Mouse (Mus musculus) heart, adult 2 months (tissue): Measurements from ENCODE around the gene Mef2b.

Experiments used
- CTCF ChIP-seq: fragments of 200-600 bp; IDR thresholded peaks from 2 replicates; pipeline ENCODE4 v1.8.1; 2022; ENCODE audit warnings: antibody characterized with exemption, mild to moderate bottlenecking, moderate library complexity
- POLR2A ChIP-seq: fragments of 200-500 bp; IDR thresholded peaks from 2 replicates; pipeline ENCODE4 v1.6.1; 2011; ENCODE audit warnings: mild to moderate bottlenecking, low read depth, low read length, control low read depth; ENCODE audit not compliant: insufficient read depth

DNA sequence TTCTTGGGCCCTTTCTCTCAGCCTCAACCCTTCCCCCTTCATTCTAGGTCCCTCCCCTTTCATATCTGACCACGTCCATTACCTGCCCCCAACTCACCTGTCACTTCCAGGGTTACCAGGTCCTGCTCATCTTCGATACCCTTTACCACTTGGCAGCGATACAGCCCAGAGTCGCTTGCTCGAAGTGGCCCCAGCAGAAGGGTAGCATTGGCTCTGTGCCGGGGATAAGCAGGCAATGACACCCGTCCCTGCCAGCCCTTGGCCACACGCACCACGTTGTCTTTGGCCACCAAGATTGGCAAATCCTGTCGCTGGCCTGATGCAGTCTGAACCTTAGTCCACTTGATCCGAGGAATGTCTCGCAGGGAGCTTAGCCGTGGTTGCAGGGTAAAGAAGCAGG lies 24.6 kb upstream of the Mef2b start:
- TF ChIP-seq POLR2A (no peak), CTCF (no peak)
